Mouse (Mus musculus): Measurements from ENCODE around the gene Tubgcp5.
A peak's percentile ranks its signal among the peaks of the same experiment; 100 is the strongest.

The Tubgcp5 gene

DNA sequence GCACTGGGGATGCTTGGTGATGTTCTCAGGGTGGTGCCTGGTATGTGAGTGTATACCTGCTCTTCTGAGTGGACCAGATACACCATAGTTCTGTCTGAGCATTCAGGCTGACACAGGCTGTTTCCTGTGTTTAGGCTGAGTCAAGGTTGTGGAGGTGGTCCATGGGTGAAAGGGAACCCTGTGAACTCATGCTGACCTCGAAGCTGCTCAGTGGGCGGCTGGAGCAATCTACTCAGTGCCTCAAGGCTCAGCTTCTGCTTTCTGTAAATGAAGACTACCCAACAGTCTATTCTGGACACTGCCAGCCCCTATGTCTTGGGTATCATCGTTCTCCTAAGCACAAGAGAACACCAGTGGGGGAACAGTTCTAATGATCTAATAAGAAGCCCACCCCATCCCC, 61.6 kb downstream of the Tubgcp5 start:
- DNase-seq = no peak

GRCm38 (mm10) chr7:55856741-55857140, 62.8 kb downstream of the Tubgcp5 start:
- DNase-seq = no peak

GRCm38 (mm10) chr7:55857729-55858128, 63.8 kb downstream of the Tubgcp5 start:
- DNase-seq = no peak

DNA sequence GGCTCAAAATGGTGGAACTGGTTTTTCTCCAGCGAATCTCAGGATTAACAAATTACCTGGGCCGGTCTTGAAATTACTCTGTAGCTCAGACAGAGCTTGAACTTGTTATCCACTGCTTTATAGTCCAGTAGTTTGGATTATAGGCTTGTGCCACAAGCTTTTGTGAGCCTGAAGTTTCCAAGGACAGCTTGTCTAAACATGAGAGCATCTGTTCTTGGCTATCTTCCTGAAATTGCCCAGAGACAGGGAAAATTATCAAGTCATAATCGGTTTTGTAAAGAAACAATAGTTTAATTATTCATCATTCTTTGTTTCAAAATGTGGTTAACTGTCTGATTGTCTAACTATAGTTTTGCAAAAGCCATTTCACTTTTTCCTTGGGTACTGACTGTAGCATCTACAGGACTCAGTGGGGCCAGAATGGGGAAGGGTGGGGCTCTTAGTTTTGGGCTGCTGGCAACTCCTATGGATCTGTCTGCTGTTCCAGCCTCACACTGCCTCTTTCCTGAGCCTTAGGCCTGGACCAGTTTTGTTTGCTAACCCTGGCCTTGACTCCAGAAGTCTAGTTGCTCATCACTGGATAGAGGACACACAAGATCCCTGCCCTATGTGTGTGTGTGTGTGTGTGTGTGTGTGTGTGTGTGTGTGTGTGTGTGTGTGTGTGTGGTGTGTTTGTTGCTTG, 65.0 kb downstream of the Tubgcp5 start:
- peak; percentile 63 for DNase-seq

DNA sequence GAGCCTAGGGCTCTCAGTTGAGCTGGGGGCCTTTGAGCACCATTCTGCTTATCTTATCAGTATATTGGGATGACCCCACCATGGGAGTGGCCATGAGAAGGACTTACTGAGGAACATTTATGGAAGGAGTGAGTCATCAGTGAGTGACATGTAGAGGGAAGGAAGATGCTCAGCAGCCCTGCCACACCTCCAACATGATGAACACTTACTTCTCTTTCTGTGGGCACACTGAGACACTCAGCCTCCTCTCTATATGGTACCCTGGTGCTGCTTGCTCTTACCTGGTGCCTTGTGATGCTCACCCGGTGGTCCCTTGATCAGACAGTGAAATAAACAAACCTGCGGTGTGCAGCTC, 65.5 kb downstream of the Tubgcp5 start:
- DNase-seq = no peak

- no peak for DNase-seq
These were observed 66.0 kb downstream of the Tubgcp5 start for GRCm38 (mm10) chr7:55859956-55860355.

DNA sequence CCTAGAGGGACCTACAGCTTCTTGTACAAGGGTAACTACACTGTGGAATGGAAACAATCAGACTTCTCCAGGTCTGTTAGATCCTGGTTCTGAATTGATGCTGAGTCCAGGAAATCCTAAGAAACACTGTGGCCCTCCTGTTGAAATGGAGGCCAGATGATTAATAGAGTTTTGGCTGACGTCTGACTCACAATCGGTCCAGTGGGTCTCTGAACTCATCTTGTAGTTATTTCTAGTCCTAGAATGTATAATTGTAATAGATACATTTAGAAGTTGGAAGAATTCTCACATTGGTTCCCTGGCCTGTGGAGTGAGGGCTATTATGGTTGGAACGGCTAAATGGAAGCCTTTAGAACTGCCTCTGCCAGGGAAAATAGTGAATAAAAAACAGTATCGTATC, 67.2 kb downstream of the Tubgcp5 start:
- DNase-seq = no peak

DNA sequence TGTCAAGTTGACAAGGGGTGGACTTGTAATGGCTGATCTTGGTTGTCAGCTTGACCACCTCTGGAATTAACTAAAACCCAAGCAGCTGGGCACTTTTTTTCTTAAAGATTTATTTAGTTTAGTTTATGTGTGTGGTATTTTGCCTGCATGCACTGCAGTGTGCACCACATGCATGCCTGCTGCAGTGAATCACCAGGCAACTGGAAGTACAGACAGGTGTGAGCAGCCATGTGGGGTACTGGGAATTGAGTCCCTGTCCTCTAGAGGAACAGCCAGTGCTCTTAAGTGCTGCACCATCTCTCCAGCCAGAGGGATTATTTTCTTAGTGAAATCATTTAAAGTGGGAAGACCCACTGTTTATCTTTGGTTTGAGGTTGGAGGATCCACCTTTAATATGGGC, 71.1 kb downstream of the Tubgcp5 start:
- DNase-seq = no peak

DNA sequence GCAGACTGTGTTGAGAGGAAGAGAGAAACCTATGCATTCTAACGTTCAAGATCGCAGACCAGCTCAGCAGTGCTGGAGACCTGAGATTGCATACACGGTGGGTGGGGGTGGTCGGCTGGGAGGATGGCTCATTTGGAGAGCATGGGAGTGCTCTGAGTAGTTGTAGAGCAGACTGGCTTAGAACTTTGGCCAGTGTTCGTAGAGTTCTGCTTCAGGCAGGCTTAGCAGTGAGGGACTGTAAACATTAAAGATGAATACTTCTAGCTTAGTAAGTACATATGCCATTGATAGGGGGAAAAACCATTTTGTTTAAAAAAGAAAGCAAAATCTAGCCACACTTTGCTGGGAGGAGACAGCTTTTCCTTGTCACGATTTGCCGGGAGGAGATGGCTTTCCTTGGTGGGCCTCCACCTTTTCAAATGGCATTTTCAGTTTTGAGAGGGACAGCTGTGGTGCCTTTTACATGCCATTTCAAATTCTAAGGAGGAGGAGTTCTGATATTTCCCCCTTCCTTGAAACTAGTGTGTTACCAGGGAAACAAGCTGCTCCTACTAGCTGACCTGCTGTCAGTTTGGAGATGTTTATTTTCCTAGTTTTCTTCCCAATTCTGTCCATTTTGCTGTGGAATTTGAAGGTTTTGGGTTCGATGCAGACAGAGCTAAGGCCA, 71.9 kb downstream of the Tubgcp5 start:
- no peak for DNase-seq

GRCm38 (mm10) chr7:55868247-55868646, 74.3 kb downstream of the Tubgcp5 start:
- DNase-seq = no peak

DNA sequence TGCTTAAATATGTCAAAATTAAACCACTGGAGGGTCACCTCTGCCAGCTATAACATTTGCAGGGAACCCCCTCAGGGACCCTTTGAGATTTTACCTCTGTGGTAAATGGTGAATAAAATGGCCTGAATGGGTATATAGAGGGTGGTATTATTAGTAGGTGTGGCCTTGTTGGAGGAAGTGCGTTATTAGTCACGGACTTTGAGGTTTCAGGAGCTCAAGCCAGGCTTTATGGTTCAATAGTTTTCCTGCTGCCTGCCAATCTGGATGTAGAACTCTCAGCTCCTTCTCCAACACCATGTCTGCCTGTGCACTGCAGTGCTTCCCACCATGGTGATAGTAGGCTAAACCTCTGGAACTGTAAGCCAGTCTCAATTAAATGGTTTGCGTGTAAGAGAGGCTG, 75.3 kb downstream of the Tubgcp5 start:
- DNase-seq = no peak

DNA sequence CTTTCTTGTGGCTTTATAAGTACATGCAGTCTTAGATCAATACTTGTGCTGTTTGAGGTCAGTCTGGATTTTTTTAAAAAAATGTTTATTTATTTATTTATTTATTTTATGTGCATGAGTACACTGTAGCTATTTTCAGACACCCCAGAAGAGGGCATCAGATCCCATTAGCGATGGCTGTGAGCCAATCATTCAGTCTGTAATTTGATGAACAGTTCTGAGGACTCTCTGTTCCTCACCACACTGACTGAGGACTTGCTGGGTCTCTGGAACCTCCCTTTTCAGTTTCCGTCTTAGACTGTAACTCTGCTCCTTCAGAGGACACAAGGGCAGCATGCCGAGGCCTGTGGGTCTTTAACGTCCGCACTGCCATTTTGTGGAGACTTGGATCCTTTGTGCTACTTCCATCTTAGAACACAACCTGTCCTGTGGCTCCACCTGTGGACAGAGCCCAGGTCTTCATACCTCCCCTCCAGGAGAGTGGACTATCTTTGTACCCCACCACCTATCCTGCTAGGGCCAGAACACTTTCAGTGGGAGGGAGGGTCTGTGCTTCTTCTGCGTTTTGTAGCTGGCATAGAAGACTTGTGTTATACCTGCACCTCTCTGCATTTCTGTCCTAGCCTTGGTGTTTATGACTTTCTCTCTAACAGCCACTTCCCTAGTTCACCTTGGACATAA, 76.5 kb downstream of the Tubgcp5 start:
- peak; percentile 34 for DNase-seq

DNA sequence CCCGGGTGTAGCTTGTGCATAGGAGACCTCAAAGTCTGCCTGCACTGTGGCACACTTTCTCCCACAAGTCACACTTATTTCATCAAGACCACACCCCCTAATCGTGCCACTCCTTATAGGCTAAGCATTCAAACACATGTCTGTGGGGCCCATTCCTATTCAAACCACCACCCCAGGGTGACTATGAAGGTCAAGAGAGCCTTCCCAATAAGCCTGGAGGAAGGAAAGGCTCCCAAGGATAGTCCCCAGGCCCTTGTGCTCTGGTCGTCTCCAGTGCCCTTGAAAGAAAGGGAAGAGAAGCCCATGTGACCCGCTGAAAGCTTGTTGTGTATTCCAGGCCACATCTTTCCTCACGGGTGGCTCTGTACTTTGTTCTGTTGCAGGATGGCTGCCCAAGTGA, 77.5 kb downstream of the Tubgcp5 start:
- DNase-seq = no peak

GRCm38 (mm10) chr7:55874703-55875102, 80.7 kb downstream of the Tubgcp5 start:
- DNase-seq = no peak

GRCm38 (mm10) chr7:55877721-55878120, 83.8 kb downstream of the Tubgcp5 start:
- no peak for DNase-seq

- no peak for DNase-seq
These were observed 86.9 kb downstream of the Tubgcp5 start for GRCm38 (mm10) chr7:55880882-55881281.

Measured in cerebellum, adult 9-10 months (tissue).